Mouse (Mus musculus) kidney, embryonic 16.5 days (tissue): ENCODE results near the gene Cyp2g1. TPM values are rescaled to one million over a fixed set of nuclear protein-coding genes. Genes with fewer than 3 reads are reported as not detected.
"Not testable (repeated sequence)": the region's sequence is repeated elsewhere in the genome, so short reads cannot be mapped to it uniquely, and the experiment has no call there.

Source experiments
- ATAC-seq: fragments of 200-750 bp; cut with Nextera tagmentation; 2 replicates; pipeline ENCODE4 v1.8.0; 2017; ENCODE audit warnings: moderate TSS enrichment; ENCODE audit not compliant: low FRiP score, low TSS enrichment
- H3K27ac ChIP-seq: fragments of 300-500 bp; sonication (generic); 2 replicates; pipeline ENCODE4 v1.5.1; 2014; ENCODE audit warnings: low read length
- H3K27me3 ChIP-seq: fragments of 300-500 bp; sonication (generic); 2 replicates; pipeline ENCODE4 v1.6.1; 2014; ENCODE audit warnings: low read length, control low read depth, mixed read lengths; ENCODE audit not compliant: insufficient read depth
- H3K36me3 ChIP-seq: fragments of 300-500 bp; sonication (generic); 2 replicates; pipeline ENCODE4 v1.6.1; 2014; ENCODE audit warnings: low read length, control low read depth, mixed read lengths; ENCODE audit not compliant: insufficient read depth
- H3K4me1 ChIP-seq: fragments of 300-500 bp; sonication (generic); 2 replicates; pipeline ENCODE4 v1.6.1; 2014; ENCODE audit warnings: low read length, control low read depth, mixed read lengths; ENCODE audit not compliant: insufficient read depth
- H3K4me2 ChIP-seq: fragments of 300-500 bp; sonication (generic); replicated peaks from 2 replicates; pipeline ENCODE4 v1.6.1; 2014; ENCODE audit warnings: low read depth, low read length
- H3K4me3 ChIP-seq: fragments of 300-500 bp; sonication (generic); 2 replicates; pipeline ENCODE4 v1.5.1; 2014; ENCODE audit warnings: mild to moderate bottlenecking, low read length
- H3K9ac ChIP-seq: fragments of 300-500 bp; sonication (generic); replicated peaks from 2 replicates; pipeline ENCODE4 v1.6.1; 2014; ENCODE audit warnings: low read length
- H3K9me3 ChIP-seq: fragments of 300-500 bp; sonication (generic); 2 replicates; pipeline ENCODE4 v1.6.1; 2016; ENCODE audit warnings: low read length, control low read depth
- WGBS: fragments of 180-500 bp; shearing (Covaris S2); extraction: QIAGEN DNeasy Blood & Tissue Kit; methylation state at CpG from one replicate; pipeline ENCODE4 v1.1.7; 2014; 5-methylcytosine and 5-hydroxymethylcytosine counted together
- polyA plus RNA-seq: library from polyadenylated mRNA; unstranded; fragments of >200 nt; fragmentation: Nextera tagmentation; extraction: Ambion mirVana; gene quantifications from 2 replicates; pipeline ENCODE4 v1.2.1, GENCODE M21; 2015

Cyp2g1 gene
- polyA plus RNA-seq, 1 experiment from 2014 or later, result not detected

DNA sequence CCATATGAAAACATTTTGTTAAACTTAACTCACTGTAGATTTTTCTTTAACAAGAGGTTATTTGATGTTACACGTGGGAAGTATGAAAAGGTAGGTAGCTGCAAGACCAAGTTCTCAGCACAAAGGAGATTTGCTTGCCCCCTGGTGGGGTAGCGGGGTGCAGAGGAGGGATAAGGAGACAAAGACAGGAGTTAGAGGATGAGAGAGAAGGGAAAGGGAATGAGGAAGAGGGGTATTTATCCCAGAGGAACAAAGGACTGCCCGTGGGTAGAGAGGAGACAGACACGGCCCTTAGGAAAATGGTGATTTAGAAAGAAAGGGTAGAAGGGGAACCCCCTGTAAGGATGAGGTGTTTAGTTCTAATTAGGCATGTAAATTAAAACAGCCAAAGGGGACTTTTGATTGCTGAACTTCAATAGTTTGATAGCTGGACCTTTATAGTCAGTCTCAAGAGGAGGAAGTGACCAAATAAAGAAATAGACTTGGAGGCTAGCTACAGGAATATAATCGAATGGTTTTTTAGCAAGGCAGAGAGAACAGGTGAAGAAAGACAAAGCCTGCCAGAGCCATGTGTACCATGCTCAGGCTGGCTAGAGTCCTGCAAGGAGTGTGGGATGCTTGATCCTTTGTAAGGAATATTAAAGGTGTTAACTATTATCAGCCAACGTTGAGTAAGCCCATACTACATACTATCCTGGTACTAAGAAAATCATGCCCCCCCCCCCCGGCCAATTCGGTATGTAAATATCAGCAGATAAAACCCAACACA, 27.5 kb upstream of the Cyp2g1 start:
- no peaks in the 10 kb centered on the region; the same call in 1 of the 2 replicates for H3K9me3 ChIP-seq
- no peak overlapping the region for H3K4me3 ChIP-seq
- ATAC-seq, result no peak
- H3K36me3 ChIP-seq, result no peaks in the 10 kb centered on the region
- no peaks in the 10 kb centered on the region for H3K4me1 ChIP-seq
- no peak overlapping the region for H3K9ac ChIP-seq
- H3K27ac ChIP-seq, result no peak overlapping the region
- H3K4me2 ChIP-seq, result no peak overlapping the region
- no peaks in the 10 kb centered on the region for H3K27me3 ChIP-seq
- WGBS, result 21% methylated on average over 8 of the region's 8 CpGs

DNA sequence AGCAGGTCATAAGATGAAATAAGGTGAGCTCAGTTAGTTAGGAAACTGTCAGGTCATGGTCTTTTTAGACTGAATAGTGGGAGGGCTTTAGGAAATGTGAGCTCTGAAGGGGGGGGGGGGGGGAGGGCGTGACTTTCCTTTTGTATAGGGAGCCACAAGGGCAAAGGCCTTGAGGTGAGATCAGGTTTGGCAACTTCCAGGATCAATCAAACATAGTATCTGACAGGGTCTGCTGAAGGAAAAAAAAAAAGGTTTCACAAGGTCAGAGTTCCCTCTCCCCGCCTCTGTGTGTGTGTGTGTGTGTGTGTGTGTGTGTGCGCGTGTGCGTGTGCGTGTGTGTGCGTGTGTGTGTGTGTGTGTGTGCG, 26.9 kb upstream of the Cyp2g1 start:
- no peak for ATAC-seq
- Histone ChIP-seq H3K4me1 (no peaks in the 10 kb centered on the region), H3K4me2 (no peak overlapping the region), H3K36me3 (no peaks in the 10 kb centered on the region), H3K27me3 (no peaks in the 10 kb centered on the region), H3K9me3 (no peaks in the 10 kb centered on the region; the same call in 1 of the 2 replicates), H3K9ac (no peak overlapping the region), H3K4me3 (no peak overlapping the region), H3K27ac (no peak overlapping the region)
- 34% methylated on average over 7 of the region's 8 CpGs for WGBS

DNA sequence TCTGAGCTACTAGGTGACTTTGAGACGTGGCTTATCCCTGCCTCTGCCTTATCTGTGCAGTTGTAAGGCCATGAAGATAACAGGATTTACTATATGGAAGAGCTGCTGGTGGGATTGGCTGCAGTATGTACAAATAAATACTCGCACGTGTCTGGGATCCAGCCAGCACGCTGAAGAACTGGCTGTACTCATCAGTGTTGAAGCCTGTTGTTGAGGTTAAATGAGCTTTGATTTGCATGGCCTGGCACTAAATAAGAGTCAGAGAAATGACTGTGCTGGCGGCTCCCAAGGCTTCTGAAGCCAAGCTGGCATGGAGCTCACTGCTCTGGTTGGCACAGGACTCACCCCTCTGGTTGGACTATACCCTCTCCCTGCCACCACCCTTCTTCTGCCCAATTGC, 25.5 kb upstream of the Cyp2g1 start:
- no peak for ATAC-seq
- Histone ChIP-seq H3K4me3 (no peak overlapping the region), H3K36me3 (no peaks in the 10 kb centered on the region), H3K9ac (no peak overlapping the region), H3K9me3 (no peaks in the 10 kb centered on the region; the same call in 1 of the 2 replicates), H3K4me2 (no peak overlapping the region), H3K27ac (no peak overlapping the region), H3K4me1 (no peaks in the 10 kb centered on the region), H3K27me3 (no peaks in the 10 kb centered on the region)
- 79% methylated on average over 5 of the region's 5 CpGs for WGBS

DNA sequence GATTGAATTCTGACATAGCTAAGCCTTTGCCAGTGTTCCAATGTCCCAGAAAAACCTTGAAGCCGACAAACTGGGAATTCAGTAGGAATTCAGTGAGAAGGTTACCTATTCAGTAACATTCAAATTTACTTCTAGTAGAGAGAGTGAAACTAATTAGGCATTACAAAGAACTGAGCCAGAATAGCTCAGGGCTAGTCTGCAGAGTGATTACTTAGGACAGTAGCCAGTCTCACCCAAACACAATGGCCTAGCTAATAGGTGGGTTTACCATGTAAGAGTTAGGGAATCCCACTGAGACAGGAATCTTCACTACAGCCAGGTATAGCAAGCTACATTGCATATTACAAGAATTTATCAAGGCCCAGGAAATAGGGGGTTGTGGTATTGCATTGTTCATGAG, 22.7 kb upstream of the Cyp2g1 start:
- H3K9me3 ChIP-seq, ATAC-seq, H3K9ac ChIP-seq, H3K4me1 ChIP-seq, H3K4me2 ChIP-seq, H3K36me3 ChIP-seq, H3K27me3 ChIP-seq, H3K4me3 ChIP-seq, H3K27ac ChIP-seq: not testable (repeated sequence)
- 48% methylated on average over 1 of the region's 1 CpGs for WGBS

DNA sequence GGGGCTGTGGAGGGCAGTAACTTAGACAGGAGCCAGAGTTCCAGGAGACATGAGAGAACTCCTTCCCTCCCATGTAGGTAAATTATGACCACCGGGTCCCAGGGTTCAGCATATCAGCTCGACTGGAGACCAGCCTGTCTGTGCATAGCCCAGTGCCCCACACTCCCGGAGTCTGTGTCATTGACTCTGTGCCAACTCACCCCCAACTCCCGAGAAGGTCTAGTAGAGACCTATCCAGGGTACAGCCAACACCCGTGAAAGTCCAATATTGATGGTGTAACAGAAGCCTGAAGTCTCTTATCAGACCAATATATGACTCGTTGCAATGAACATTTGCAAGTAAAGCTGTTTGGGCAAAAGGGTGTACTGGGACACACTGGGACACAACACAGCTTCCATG, 18.7 kb upstream of the Cyp2g1 start:
- WGBS, result 29% methylated on average over 6 of the region's 6 CpGs
- Histone ChIP-seq H3K27me3 (no peaks in the 10 kb centered on the region), H3K36me3 (no peaks in the 10 kb centered on the region), H3K27ac (no peak overlapping the region), H3K9ac (no peak overlapping the region), H3K4me3 (no peak overlapping the region), H3K4me2 (no peak overlapping the region), H3K9me3 (peaks cover 9% of the 10 kb centered on the region), H3K4me1 (no peaks in the 10 kb centered on the region)
- peak; percentile 75; the same call in 1 of the 2 replicates for ATAC-seq

DNA sequence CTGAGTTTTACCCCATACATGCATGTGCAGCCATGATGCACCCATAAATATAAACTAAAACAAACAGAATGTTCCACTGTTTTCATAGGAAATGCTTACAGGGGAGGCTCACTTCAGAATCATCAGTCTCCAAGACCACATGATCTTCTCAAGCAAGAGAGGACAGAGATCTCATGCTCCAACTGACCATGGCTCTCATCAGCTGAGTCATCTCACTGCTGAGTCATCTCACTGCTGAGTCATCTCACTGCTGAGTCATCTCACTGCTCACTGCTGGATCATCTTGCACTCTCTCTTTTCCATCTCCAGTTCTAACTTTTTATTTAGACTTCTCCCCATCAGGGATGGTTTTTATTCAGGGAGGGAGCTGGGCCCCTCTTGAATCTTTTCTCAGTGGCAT, 8.6 kb upstream of the Cyp2g1 start:
- ATAC-seq, result no peak
- no peak overlapping the region for H3K4me3 ChIP-seq
- H3K9ac ChIP-seq, result no peak overlapping the region
- no peaks in the 10 kb centered on the region for H3K9me3 ChIP-seq
- H3K27me3 ChIP-seq, result no peaks in the 10 kb centered on the region
- H3K4me1 ChIP-seq, result no peaks in the 10 kb centered on the region
- H3K27ac ChIP-seq, result no peak overlapping the region
- H3K4me2 ChIP-seq, result no peak overlapping the region
- H3K36me3 ChIP-seq, result no peaks in the 10 kb centered on the region

DNA sequence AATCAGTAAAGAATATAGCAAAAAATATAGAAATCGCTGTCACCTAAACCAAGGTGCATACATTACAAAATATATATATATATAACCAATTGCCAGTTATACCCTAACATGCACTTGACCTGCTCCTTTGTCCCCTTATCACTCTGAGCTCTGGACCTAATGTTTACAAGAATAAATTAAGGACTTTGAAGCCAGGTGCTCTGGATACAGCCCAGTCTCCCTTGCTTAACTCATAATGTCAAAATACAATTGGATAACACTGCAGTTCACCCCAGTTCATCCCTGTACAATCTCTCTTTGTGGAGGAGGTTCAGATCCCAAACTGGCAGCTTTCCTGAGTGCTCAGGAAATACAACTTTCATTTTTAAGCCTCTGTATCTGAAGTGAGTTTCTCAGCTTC, 7.7 kb upstream of the Cyp2g1 start:
- ATAC-seq, result no peak
- Histone ChIP-seq H3K27ac (no peak overlapping the region), H3K9me3 (no peaks in the 10 kb centered on the region), H3K4me3 (no peak overlapping the region), H3K4me1 (no peaks in the 10 kb centered on the region), H3K4me2 (no peak overlapping the region), H3K9ac (no peak overlapping the region), H3K27me3 (no peaks in the 10 kb centered on the region), H3K36me3 (no peaks in the 10 kb centered on the region)
- WGBS, result 88% methylated on average over 1 of the region's 1 CpGs

DNA sequence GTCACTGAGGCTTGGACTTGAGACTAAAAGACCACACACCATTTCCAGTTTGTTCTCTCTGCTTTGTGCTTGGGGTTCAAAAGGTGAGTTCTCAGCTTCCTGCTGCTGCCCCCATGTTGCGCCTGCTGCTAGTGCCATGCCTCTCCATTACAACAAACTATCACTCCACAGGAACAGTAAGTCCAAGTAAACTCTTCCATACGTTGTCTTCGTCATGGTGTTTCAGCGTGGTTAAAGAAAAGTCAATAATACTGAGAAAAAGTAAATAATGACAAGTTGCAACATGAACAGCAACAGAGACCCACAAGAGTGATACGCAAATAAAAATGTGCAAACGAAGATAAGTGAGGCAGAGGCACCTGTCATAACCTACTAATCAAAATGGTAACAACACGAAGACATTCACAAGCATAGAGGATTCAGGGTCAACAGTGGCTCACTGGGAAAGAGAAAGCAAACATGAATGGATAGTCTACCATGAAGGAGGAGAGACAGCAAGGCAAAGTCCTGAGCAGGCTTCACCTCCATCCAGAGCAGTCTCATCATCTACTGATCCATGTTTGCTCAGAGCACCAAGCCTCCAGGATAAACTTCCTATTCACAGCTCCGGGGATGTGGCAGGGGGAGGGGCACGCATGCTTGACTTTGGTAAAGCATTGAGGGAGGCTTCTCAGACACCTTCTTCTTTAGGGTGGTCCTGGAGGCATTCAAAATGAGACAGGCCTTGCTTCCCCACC, 23.0 kb downstream of the Cyp2g1 start:
- not testable (repeated sequence) for H3K4me3 ChIP-seq, H3K9ac ChIP-seq, H3K27ac ChIP-seq, H3K4me2 ChIP-seq, ATAC-seq, H3K27me3 ChIP-seq, H3K9me3 ChIP-seq, H3K4me1 ChIP-seq, H3K36me3 ChIP-seq
- WGBS, result 80% methylated on average over 8 of the region's 9 CpGs

DNA sequence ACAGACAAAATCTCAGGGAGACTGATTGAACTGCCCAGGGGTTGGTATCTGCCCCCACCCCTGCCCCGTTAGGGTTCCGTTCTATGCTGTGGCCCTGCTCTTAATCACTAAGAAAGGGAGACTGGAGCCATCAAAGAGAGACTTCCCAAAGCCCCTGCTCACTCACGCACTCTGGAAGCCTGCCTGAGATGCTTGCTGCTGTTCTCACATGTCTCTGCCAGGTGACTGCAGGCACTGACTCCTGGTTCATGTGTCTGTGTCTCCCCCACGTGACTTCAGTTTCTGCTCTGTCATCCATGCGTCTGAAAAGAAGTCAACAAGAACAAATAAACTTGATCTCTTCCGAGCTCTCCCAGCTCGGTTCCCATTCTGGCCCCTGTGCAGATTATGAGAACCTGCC, 24.0 kb downstream of the Cyp2g1 start:
- not testable (repeated sequence) for H3K4me3 ChIP-seq, H3K4me1 ChIP-seq, H3K27me3 ChIP-seq, H3K9ac ChIP-seq, H3K36me3 ChIP-seq, H3K9me3 ChIP-seq, H3K4me2 ChIP-seq, H3K27ac ChIP-seq
- ATAC-seq, result peak; percentile 19; the same call in 1 of the 2 replicates
- 48% methylated on average over 7 of the region's 7 CpGs for WGBS

DNA sequence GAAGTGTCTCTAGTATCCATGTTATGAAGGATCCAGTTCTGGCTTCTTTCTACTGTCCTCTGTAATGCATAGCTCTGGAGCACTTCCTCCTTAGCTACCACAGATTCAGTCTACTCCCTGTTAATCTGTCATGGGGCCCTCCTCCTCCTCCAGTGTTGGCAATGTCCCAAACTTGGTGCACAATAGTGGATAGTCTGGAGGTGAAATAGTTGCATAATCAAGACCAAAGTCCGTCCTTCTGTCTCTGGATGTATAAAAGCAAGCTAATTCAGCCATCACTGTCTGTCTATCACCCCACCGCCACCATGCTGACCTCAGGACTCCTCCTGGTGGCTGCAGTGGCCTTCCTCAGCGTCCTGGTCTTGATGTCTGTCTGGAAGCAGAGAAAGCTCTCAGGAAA, 26.4 kb downstream of the Cyp2g1 start, which contains the start of gene Cyp2a5:
Gene Cyp2a5 (plus strand): TSS at position 247 of the 400 bp plus-strand sequence.
- not testable (repeated sequence) for H3K36me3 ChIP-seq, H3K27me3 ChIP-seq, H3K4me3 ChIP-seq, H3K4me1 ChIP-seq, H3K9ac ChIP-seq, ATAC-seq, H3K27ac ChIP-seq, H3K9me3 ChIP-seq, H3K4me2 ChIP-seq
- WGBS, result 78% methylated on average over 3 of the region's 3 CpGs
